10 mouse cellular contexts compared by ENCODE assay signal in genomic region chr10:54117763-54118162, GRCm38 (mm10). TPM values are rescaled to one million over a fixed set of nuclear protein-coding genes. Genes with fewer than 3 reads are reported as not detected.
A peak's percentile ranks its signal among the peaks of the same experiment; 100 is the strongest.
DNase-seq lines count a peak whose midpoint lies in the region; ATAC-seq and TF ChIP-seq lines count a peak whose summit lies in the region.
"Had no signal": no experiment of that assay in that cellular context is flagged by ENCODE, and none has a peak within 500 bp of the region (broad histone marks: within the 10 kb centered on the region; RNA-seq: fewer than 3 reads in every experiment).

No protein-coding gene starts in this region.

- no peaks in the 10 kb centered on the region for H3K27me3 ChIP-seq in lung, postnatal 0 days (replicated peaks; ENCODE audit: insufficient read depth, low read length)
- no peaks in the 10 kb centered on the region for H3K27me3 ChIP-seq in stomach, embryonic 15.5 days (replicated peaks)
- no peaks in the 10 kb centered on the region for H3K27me3 ChIP-seq in forebrain, embryonic 11.5 days (ENCODE audit: control insufficient read depth, insufficient read depth, low read length)

- peak; percentile 79 for ATAC-seq in frontal cortex, adult (ENCODE audit: low TSS enrichment)
- ATAC-seq in lung, postnatal 0 days: peak; percentile 94
- ATAC-seq in stomach, embryonic 15.5 days (ENCODE audit: insufficient read depth, low FRiP score, low read depth): peak; percentile 72; the same call in 1 of the 2 replicates
- no peak for ATAC-seq in forebrain, embryonic 11.5 days (replicated peaks; ENCODE audit: low FRiP score)

- no peak overlapping the region for H3K9ac ChIP-seq in lung, postnatal 0 days (replicated peaks; ENCODE audit: low read depth)
- H3K9ac ChIP-seq in stomach, embryonic 15.5 days: no peak overlapping the region
- no peak overlapping the region for H3K9ac ChIP-seq in forebrain, embryonic 11.5 days (ENCODE audit: low read length)

- H3K4me2 ChIP-seq in lung, postnatal 0 days (replicated peaks; ENCODE audit: low read depth, low read length): no peak overlapping the region
- H3K4me2 ChIP-seq in stomach, embryonic 15.5 days: no peak overlapping the region
- H3K4me2 ChIP-seq in forebrain, embryonic 11.5 days (ENCODE audit: low read depth, low read length, severe bottlenecking): no peak overlapping the region

- DNase-seq in frontal cortex, postnatal 25 days (ENCODE audit: low spot score in 2 of 2): no peak
- DNase-seq in adrenal gland, postnatal 36 days: peak; percentile 31 to 32
- DNase-seq in heart, adult 9 months (ENCODE audit: low spot score in 2 of 2): peak; percentile 74 to 85
- DNase-seq in kidney, postnatal 14 days: peak; percentile 49
- DNase-seq in lung, postnatal 0 days (ENCODE audit: low spot score): peak; percentile 85
- DNase-seq in forebrain, embryonic 11.5 days (ENCODE audit: low spot score): no peak

- 38% methylated on average over 4 of the region's 4 CpGs for WGBS in lung, postnatal 0 days
- 24% methylated on average over 4 of the region's 4 CpGs for WGBS in stomach, embryonic 15.5 days
- 84% methylated on average over 4 of the region's 4 CpGs for WGBS in forebrain, embryonic 11.5 days

- H3K9me3 ChIP-seq in lung, postnatal 0 days (ENCODE audit: low read length): no peaks in the 10 kb centered on the region
- H3K9me3 ChIP-seq in stomach, embryonic 15.5 days: no peaks in the 10 kb centered on the region
- H3K9me3 ChIP-seq in forebrain, embryonic 11.5 days (ENCODE audit: control insufficient read depth, low read length): no peaks in the 10 kb centered on the region
- H3K9me3 ChIP-seq: G1E had no signal

- no peak overlapping the region for H3K27ac ChIP-seq in lung, postnatal 0 days (ENCODE audit: low read length)
- H3K27ac ChIP-seq in stomach, embryonic 15.5 days: 0 out of 2 replicates have a peak overlapping the region, but pooled peaks have one; percentile 18
- H3K27ac ChIP-seq in forebrain, embryonic 11.5 days (ENCODE audit: low read depth, low read length): no peak overlapping the region
- H3K27ac ChIP-seq: left cerebral cortex, adult 2 months had no signal

- no peak overlapping the region for H3K4me3 ChIP-seq in lung, postnatal 0 days (ENCODE audit: low read depth, low read length)
- no peak overlapping the region for H3K4me3 ChIP-seq in stomach, embryonic 15.5 days (replicated peaks)
- no peak overlapping the region for H3K4me3 ChIP-seq in forebrain, embryonic 11.5 days (ENCODE audit: low read depth, low read length)
- H3K4me3 ChIP-seq: left cerebral cortex, adult 2 months had no signal

- H3K4me1 ChIP-seq in lung, postnatal 0 days (ENCODE audit: insufficient read depth, low read depth, low read length): no peaks in the 10 kb centered on the region
- no peaks in the 10 kb centered on the region for H3K4me1 ChIP-seq in stomach, embryonic 15.5 days
- H3K4me1 ChIP-seq in forebrain, embryonic 11.5 days (replicated peaks; ENCODE audit: control insufficient read depth, insufficient read depth, low read length): no peaks in the 10 kb centered on the region

- no peaks in the 10 kb centered on the region for H3K36me3 ChIP-seq in lung, postnatal 0 days (ENCODE audit: insufficient read depth, low read length)
- no peaks in the 10 kb centered on the region for H3K36me3 ChIP-seq in stomach, embryonic 15.5 days
- H3K36me3 ChIP-seq in forebrain, embryonic 11.5 days (ENCODE audit: control insufficient read depth, insufficient read depth, low read length): no peaks in the 10 kb centered on the region
- H3K36me3 ChIP-seq: G1E had no signal

- peak; percentile 85 for TF ChIP-seq EP300 in lung, postnatal 0 days (IDR thresholded peaks at IDR 0.05)

- no peak for TF ChIP-seq CTCF in lung, postnatal 0 days (IDR thresholded peaks at IDR 0.05)

RNA-seq across cellular contexts. Expression of gene Man1a, which starts 41.4 kb away (rescaled TPM):
- 100 to 1,000 TPM in 1 of 2 experiments, 10 to 100 TPM in 1; 28.4 to 160 TPM for total RNA-seq in adrenal gland, postnatal 36 days (2021)
- polyA plus RNA-seq in lung, postnatal 0 days (2015; fragmentation: Nextera tagmentation; extraction: Ambion mirVana): 6.6 and 6.9 TPM in 2 replicates
- 12.7 and 14.1 TPM in 2 replicates for polyA plus RNA-seq in stomach, embryonic 15.5 days (2015; fragmentation: Nextera tagmentation; extraction: Ambion mirVana)
- polyA plus RNA-seq in forebrain, embryonic 11.5 days (2014; fragmentation: Nextera tagmentation; extraction: Ambion mirVana): 1.7 and 2.1 TPM in 2 replicates

Comparison
In these comparisons a context has a peak if more than half of its experiments do, and no peak if none do; other contexts are left out.
1. DNase-seq: peak in adrenal gland, postnatal 36 days (2 of 2), heart, adult 9 months (2 of 2), kidney, postnatal 14 days (single experiment) and lung, postnatal 0 days (single experiment); none in frontal cortex, postnatal 25 days (0 of 2) and forebrain, embryonic 11.5 days (single experiment).